Mouse (Mus musculus): Measurements from ENCODE around the gene Cdkn2b. TPM values are rescaled to one million over a fixed set of nuclear protein-coding genes. Genes with fewer than 3 reads are reported as not detected.

Cdkn2b gene
- polyA plus RNA-seq, 1 experiment, result 2.0 TPM

- H3K4me3 ChIP-seq (ENCODE audit: insufficient read depth, low read depth, low read length), result no peak overlapping the region
Measured at GRCm38 (mm10) chr4:89302129-89302528, 8.7 kb downstream of the Cdkn2b start.

GRCm38 (mm10) chr4:89299721-89300120 is 11.1 kb downstream of the Cdkn2b start:
- no peak overlapping the region for H3K27ac ChIP-seq (replicated peaks; ENCODE audit: low read depth, low read length)
- no peak overlapping the region for H3K4me3 ChIP-seq (ENCODE audit: insufficient read depth, low read depth, low read length)
- H3K4me1 ChIP-seq (ENCODE audit: control insufficient read depth, insufficient read depth, insufficient read length, low read length), result no peaks in the 10 kb centered on the region

More at GRCm38 (mm10) chr4:89302129-89302528, 8.7 kb downstream of the Cdkn2b start:
- H3K27ac ChIP-seq (replicated peaks; ENCODE audit: low read depth, low read length), result no peak overlapping the region
- no peaks in the 10 kb centered on the region for H3K4me1 ChIP-seq (ENCODE audit: control insufficient read depth, insufficient read depth, insufficient read length, low read length)

GRCm38 (mm10) chr4:89295441-89296220 is 15.2 kb downstream of the Cdkn2b start:
- peak overlapping the region; percentile 97 for H3K4me3 ChIP-seq (ENCODE audit: insufficient read depth, low read depth, low read length)
- H3K4me1 ChIP-seq (ENCODE audit: control insufficient read depth, insufficient read depth, insufficient read length, low read length), result no peaks in the 10 kb centered on the region
- H3K27ac ChIP-seq (replicated peaks; ENCODE audit: low read depth, low read length), result no peak overlapping the region

GRCm38 (mm10) chr4:89294486-89295440 is 16.1 kb downstream of the Cdkn2b start, which contains the start of gene Cdkn2a:
Cdkn2a (minus strand) TSS chr4:89294653.
- Histone ChIP-seq H3K27ac (replicated peaks; ENCODE audit: low read depth, low read length) (no peak within 1 kb of the TSS), H3K4me3 (ENCODE audit: insufficient read depth, low read depth, low read length) (peak within 1 kb of the TSS; percentile 97), H3K4me1 (ENCODE audit: control insufficient read depth, insufficient read depth, insufficient read length, low read length) (no peaks in the 10 kb centered on the region)

GRCm38 (mm10) chr4:89294091-89294485 is 16.8 kb downstream of the Cdkn2b start:
- Histone ChIP-seq H3K27ac (replicated peaks; ENCODE audit: low read depth, low read length) (no peak overlapping the region), H3K4me1 (ENCODE audit: control insufficient read depth, insufficient read depth, insufficient read length, low read length) (no peaks in the 10 kb centered on the region), H3K4me3 (ENCODE audit: insufficient read depth, low read depth, low read length) (peak overlapping the region; percentile 97)

- no peak overlapping the region for H3K27ac ChIP-seq (replicated peaks; ENCODE audit: low read depth, low read length)
- no peak overlapping the region for H3K4me3 ChIP-seq (ENCODE audit: insufficient read depth, low read depth, low read length)
- no peaks in the 10 kb centered on the region for H3K4me1 ChIP-seq (ENCODE audit: control insufficient read depth, insufficient read depth, insufficient read length, low read length)
Measured at GRCm38 (mm10) chr4:89293516-89293915, 17.3 kb downstream of the Cdkn2b start.

GRCm38 (mm10) chr4:89289028-89289427 is 21.8 kb downstream of the Cdkn2b start:
- Histone ChIP-seq H3K4me1 (ENCODE audit: control insufficient read depth, insufficient read depth, insufficient read length, low read length) (no peaks in the 10 kb centered on the region), H3K27ac (replicated peaks; ENCODE audit: low read depth, low read length) (no peak overlapping the region)

GRCm38 (mm10) chr4:89286566-89286965 is 24.3 kb downstream of the Cdkn2b start:
- Histone ChIP-seq H3K27ac (replicated peaks; ENCODE audit: low read depth, low read length) (no peak overlapping the region), H3K4me3 (ENCODE audit: insufficient read depth, low read depth, low read length) (no peak overlapping the region), H3K4me1 (ENCODE audit: control insufficient read depth, insufficient read depth, insufficient read length, low read length) (no peaks in the 10 kb centered on the region)

More at GRCm38 (mm10) chr4:89289028-89289427, 21.8 kb downstream of the Cdkn2b start:
- H3K4me3 ChIP-seq (ENCODE audit: insufficient read depth, low read depth, low read length), result no peak overlapping the region

- H3K27ac ChIP-seq (replicated peaks; ENCODE audit: low read depth, low read length), result no peak overlapping the region
- H3K4me3 ChIP-seq (ENCODE audit: insufficient read depth, low read depth, low read length), result no peak overlapping the region
- no peaks in the 10 kb centered on the region for H3K4me1 ChIP-seq (ENCODE audit: control insufficient read depth, insufficient read depth, insufficient read length, low read length)
Measured at GRCm38 (mm10) chr4:89285688-89286087, 25.2 kb downstream of the Cdkn2b start.

GRCm38 (mm10) chr4:89282661-89283060 is 28.2 kb downstream of the Cdkn2b start:
- Histone ChIP-seq H3K4me1 (ENCODE audit: control insufficient read depth, insufficient read depth, insufficient read length, low read length) (no peaks in the 10 kb centered on the region), H3K4me3 (ENCODE audit: insufficient read depth, low read depth, low read length) (no peak overlapping the region), H3K27ac (replicated peaks; ENCODE audit: low read depth, low read length) (no peak overlapping the region)

- H3K27ac ChIP-seq (replicated peaks; ENCODE audit: low read depth, low read length), result no peak overlapping the region
- H3K4me3 ChIP-seq (ENCODE audit: insufficient read depth, low read depth, low read length), result 0 out of 2 replicates have a peak overlapping the region, but pooled peaks have one; percentile 5
- no peaks in the 10 kb centered on the region for H3K4me1 ChIP-seq (ENCODE audit: control insufficient read depth, insufficient read depth, insufficient read length, low read length)
Measured at GRCm38 (mm10) chr4:89282036-89282566, 28.7 kb downstream of the Cdkn2b start.

GRCm38 (mm10) chr4:89281236-89281635 is 29.6 kb downstream of the Cdkn2b start:
- Histone ChIP-seq H3K4me3 (ENCODE audit: insufficient read depth, low read depth, low read length) (no peak overlapping the region), H3K27ac (replicated peaks; ENCODE audit: low read depth, low read length) (no peak overlapping the region), H3K4me1 (ENCODE audit: control insufficient read depth, insufficient read depth, insufficient read length, low read length) (no peaks in the 10 kb centered on the region)

- Histone ChIP-seq H3K4me3 (ENCODE audit: insufficient read depth, low read depth, low read length) (no peak overlapping the region), H3K27ac (replicated peaks; ENCODE audit: low read depth, low read length) (no peak overlapping the region), H3K4me1 (ENCODE audit: control insufficient read depth, insufficient read depth, insufficient read length, low read length) (no peaks in the 10 kb centered on the region)
Measured at GRCm38 (mm10) chr4:89279641-89280040, 31.2 kb downstream of the Cdkn2b start.

GRCm38 (mm10) chr4:89277381-89277940 is 33.4 kb downstream of the Cdkn2b start:
- no peak overlapping the region for H3K27ac ChIP-seq (replicated peaks; ENCODE audit: low read depth, low read length)
- no peaks in the 10 kb centered on the region for H3K4me1 ChIP-seq (ENCODE audit: control insufficient read depth, insufficient read depth, insufficient read length, low read length)
- no peak overlapping the region for H3K4me3 ChIP-seq (ENCODE audit: insufficient read depth, low read depth, low read length)

All from brown adipose tissue, adult 24 weeks (tissue).